Mouse (Mus musculus): ENCODE measurements around the gene Nrxn2. TPM values are rescaled to one million over a fixed set of nuclear protein-coding genes. Genes with fewer than 3 reads are reported as not detected.
A peak's percentile ranks its signal among the peaks of the same experiment; 100 is the strongest.

Nrxn2 gene
- polyA plus RNA-seq, 1 experiment: 0.01 TPM

- no peaks in the 10 kb centered on the region for H3K36me3 ChIP-seq (ENCODE audit: control insufficient read depth, insufficient read depth)
- H3K4me2 ChIP-seq (ENCODE audit: low read depth): no peak overlapping the region
- no peak overlapping the region for H3ac ChIP-seq (ENCODE audit: control insufficient read depth, insufficient read length)
- peaks cover 61% of the 10 kb centered on the region for H3K27me3 ChIP-seq (ENCODE audit: control insufficient read depth, insufficient read depth, insufficient read length)
- no peak overlapping the region for H3K4me3 ChIP-seq
- H3K79me2 ChIP-seq (ENCODE audit: control insufficient read depth, insufficient read depth): no peaks in the 10 kb centered on the region
- TF ChIP-seq REST (IDR thresholded peaks at IDR 0.05; ENCODE audit: insufficient read depth, insufficient read length) (peak; percentile 96), USF1 (IDR thresholded peaks at IDR 0.05; ENCODE audit: low read depth) (no peak)
These were observed 84.2 kb downstream of the Nrxn2 start for GRCm38 (mm10) chr19:6502543-6503319.

GRCm38 (mm10) chr19:6503926-6504655 lies 85.6 kb downstream of the Nrxn2 start:
- no peaks in the 10 kb centered on the region for H3K36me3 ChIP-seq (ENCODE audit: control insufficient read depth, insufficient read depth)
- H3K4me2 ChIP-seq (ENCODE audit: low read depth): no peak overlapping the region
- H3K27me3 ChIP-seq (ENCODE audit: control insufficient read depth, insufficient read depth, insufficient read length): peaks cover 51% of the 10 kb centered on the region
- no peak overlapping the region for H3ac ChIP-seq (ENCODE audit: control insufficient read depth, insufficient read length)
- TF ChIP-seq CEBPB (IDR thresholded peaks at IDR 0.05; ENCODE audit: insufficient read depth, poor library complexity, severe bottlenecking) (no peak), TCF3 (IDR thresholded peaks at IDR 0.05; ENCODE audit: insufficient read length, low read depth) (no peak), SRF (IDR thresholded peaks at IDR 0.05; ENCODE audit: control insufficient read depth, insufficient read length, low read depth) (no peak), POLR2A (IDR thresholded peaks at IDR 0.05; ENCODE audit: insufficient read length, low read depth) (no peak), MYOG (IDR thresholded peaks at IDR 0.05; ENCODE audit: control insufficient read depth in 1 of 3, insufficient read depth in 1 of 3, insufficient read length in 2 of 3, low read depth in 2 of 3) (no peak), MYOD1 (IDR thresholded peaks at IDR 0.05; ENCODE audit: control insufficient read depth in 1 of 3, insufficient read length in 2 of 3, low read depth in 2 of 3) (no peak), POLR2AphosphoS2 (IDR thresholded peaks at IDR 0.05; ENCODE audit: insufficient read length, low read depth) (no peak), USF1 (IDR thresholded peaks at IDR 0.05; ENCODE audit: low read depth) (no peak), TCF12 (IDR thresholded peaks at IDR 0.05; ENCODE audit: insufficient read depth, poor library complexity, severe bottlenecking) (no peak), E2F4 (IDR thresholded peaks at IDR 0.05; ENCODE audit: insufficient read depth) (no peak), MAX (IDR thresholded peaks at IDR 0.05; ENCODE audit: low read depth) (no peak), REST (IDR thresholded peaks at IDR 0.05; ENCODE audit: insufficient read depth, insufficient read length) (no peak)
- H3K4me3 ChIP-seq: no peak overlapping the region
- H3K79me2 ChIP-seq (ENCODE audit: control insufficient read depth, insufficient read depth): no peaks in the 10 kb centered on the region

GRCm38 (mm10) chr19:6504656-6505045 lies 86.1 kb downstream of the Nrxn2 start:
- Histone ChIP-seq H3K79me2 (ENCODE audit: control insufficient read depth, insufficient read depth) (no peaks in the 10 kb centered on the region), H3K27me3 (ENCODE audit: control insufficient read depth, insufficient read depth, insufficient read length) (peaks cover 49% of the 10 kb centered on the region), H3K4me3 (no peak overlapping the region), H3K36me3 (ENCODE audit: control insufficient read depth, insufficient read depth) (no peaks in the 10 kb centered on the region), H3ac (ENCODE audit: control insufficient read depth, insufficient read length) (no peak overlapping the region), H3K4me2 (ENCODE audit: low read depth) (no peak overlapping the region)
- no peak for TF ChIP-seq USF1 (IDR thresholded peaks at IDR 0.05; ENCODE audit: low read depth)
- no peak for TF ChIP-seq MYOD1 (IDR thresholded peaks at IDR 0.05; ENCODE audit: control insufficient read depth in 1 of 3, insufficient read length in 2 of 3, low read depth in 2 of 3)
- no peak for TF ChIP-seq MAX (IDR thresholded peaks at IDR 0.05; ENCODE audit: low read depth)
- no peak for TF ChIP-seq TCF12 (IDR thresholded peaks at IDR 0.05; ENCODE audit: insufficient read depth, poor library complexity, severe bottlenecking)
- TF ChIP-seq TCF3 (IDR thresholded peaks at IDR 0.05; ENCODE audit: insufficient read length, low read depth): no peak
- TF ChIP-seq POLR2A (IDR thresholded peaks at IDR 0.05; ENCODE audit: insufficient read length, low read depth): no peak
- no peak for TF ChIP-seq REST (IDR thresholded peaks at IDR 0.05; ENCODE audit: insufficient read depth, insufficient read length)
- TF ChIP-seq CEBPB (IDR thresholded peaks at IDR 0.05; ENCODE audit: insufficient read depth, poor library complexity, severe bottlenecking): no peak
- no peak for TF ChIP-seq POLR2AphosphoS2 (IDR thresholded peaks at IDR 0.05; ENCODE audit: insufficient read length, low read depth)
- no peak for TF ChIP-seq SRF (IDR thresholded peaks at IDR 0.05; ENCODE audit: control insufficient read depth, insufficient read length, low read depth)
- TF ChIP-seq MYOG (IDR thresholded peaks at IDR 0.05; ENCODE audit: control insufficient read depth in 1 of 3, insufficient read depth in 1 of 3, insufficient read length in 2 of 3, low read depth in 2 of 3): no peak
- TF ChIP-seq E2F4 (IDR thresholded peaks at IDR 0.05; ENCODE audit: insufficient read depth): no peak

GRCm38 (mm10) chr19:6507393-6507792 lies 88.9 kb downstream of the Nrxn2 start:
- Histone ChIP-seq H3K4me3 (no peak overlapping the region), H3ac (ENCODE audit: control insufficient read depth, insufficient read length) (no peak overlapping the region), H3K36me3 (ENCODE audit: control insufficient read depth, insufficient read depth) (no peaks in the 10 kb centered on the region), H3K27me3 (ENCODE audit: control insufficient read depth, insufficient read depth, insufficient read length) (peaks cover 64% of the 10 kb centered on the region), H3K79me2 (ENCODE audit: control insufficient read depth, insufficient read depth) (no peaks in the 10 kb centered on the region), H3K4me2 (ENCODE audit: low read depth) (no peak overlapping the region)
- TF ChIP-seq E2F4 (IDR thresholded peaks at IDR 0.05; ENCODE audit: insufficient read depth) (no peak), TCF3 (IDR thresholded peaks at IDR 0.05; ENCODE audit: insufficient read length, low read depth) (no peak)

- peaks cover 78% of the 10 kb centered on the region for H3K27me3 ChIP-seq (ENCODE audit: control insufficient read depth, insufficient read depth, insufficient read length)
- H3K4me3 ChIP-seq: no peak overlapping the region
- no peak overlapping the region for H3ac ChIP-seq (ENCODE audit: control insufficient read depth, insufficient read length)
- H3K79me2 ChIP-seq (ENCODE audit: control insufficient read depth, insufficient read depth): no peaks in the 10 kb centered on the region
- TF ChIP-seq SRF (IDR thresholded peaks at IDR 0.05; ENCODE audit: control insufficient read depth, insufficient read length, low read depth) (no peak), USF1 (IDR thresholded peaks at IDR 0.05; ENCODE audit: low read depth) (no peak), MYOG (IDR thresholded peaks at IDR 0.05; ENCODE audit: control insufficient read depth in 1 of 3, insufficient read depth in 1 of 3, insufficient read length in 2 of 3, low read depth in 2 of 3) (no peak), TCF3 (IDR thresholded peaks at IDR 0.05; ENCODE audit: insufficient read length, low read depth) (no peak)
- H3K36me3 ChIP-seq (ENCODE audit: control insufficient read depth, insufficient read depth): no peaks in the 10 kb centered on the region
- no peak overlapping the region for H3K4me2 ChIP-seq (ENCODE audit: low read depth)
These were observed 91.3 kb downstream of the Nrxn2 start for GRCm38 (mm10) chr19:6509881-6510280.
